Mouse (Mus musculus) midbrain, embryonic 13.5 days (tissue): ENCODE data around the gene Mplkip. TPM values are rescaled to one million over a fixed set of nuclear protein-coding genes. Genes with fewer than 3 reads are reported as not detected.

Experiments
- ATAC-seq: fragments of 200-750 bp; cut with Nextera tagmentation; 2 replicates; pipeline ENCODE4 v1.8.0; 2017; ENCODE audit warnings: mild to moderate bottlenecking, moderate TSS enrichment, moderate library complexity
- H3K27ac ChIP-seq: fragments of 300-500 bp; sonication (generic); 2 replicates; pipeline ENCODE4 v1.5.1; 2015; ENCODE audit warnings: inconsistent platforms, mild to moderate bottlenecking, moderate library complexity
- H3K27me3 ChIP-seq: fragments of 300-500 bp; sonication (generic); 2 replicates; pipeline ENCODE4 v1.6.1; 2015; ENCODE audit warnings: mild to moderate bottlenecking, inconsistent platforms
- H3K36me3 ChIP-seq: fragments of 300-500 bp; sonication (generic); 2 replicates; pipeline ENCODE4 v1.6.1; 2015; ENCODE audit warnings: mild to moderate bottlenecking, inconsistent platforms
- H3K4me1 ChIP-seq: fragments of 300-500 bp; sonication (generic); replicated peaks from 2 replicates; pipeline ENCODE4 v1.6.1; 2015; ENCODE audit warnings: inconsistent platforms
- H3K4me2 ChIP-seq: fragments of 300-500 bp; sonication (generic); replicated peaks from 2 replicates; pipeline ENCODE4 v1.6.1; 2015; ENCODE audit warnings: moderate library complexity, mild to moderate bottlenecking, inconsistent platforms
- H3K4me3 ChIP-seq: fragments of 300-500 bp; sonication (generic); replicated peaks from 2 replicates; pipeline ENCODE4 v1.5.1; 2015; ENCODE audit warnings: mild to moderate bottlenecking, inconsistent platforms
- H3K9ac ChIP-seq: fragments of 300-500 bp; sonication (generic); replicated peaks from 2 replicates; pipeline ENCODE4 v1.6.1; 2015; ENCODE audit warnings: mild to moderate bottlenecking, inconsistent platforms
- H3K9me3 ChIP-seq: fragments of 300-500 bp; sonication (generic); 2 replicates; pipeline ENCODE4 v1.6.1; 2016; ENCODE audit warnings: mild to moderate bottlenecking, inconsistent platforms
- WGBS: fragments of 180-500 bp; shearing (Covaris S2); methylation state at CpG from one replicate; pipeline ENCODE4 v1.1.7; 2015; 5-methylcytosine and 5-hydroxymethylcytosine counted together
- polyA plus RNA-seq: library from polyadenylated mRNA; unstranded; fragments of >200 nt; fragmentation: Nextera tagmentation; extraction: Ambion mirVana; gene quantifications from 2 replicates; pipeline ENCODE4 v1.2.1, GENCODE M21; 2015

The Mplkip gene
- 49.4 and 53.1 TPM in 2 replicates for polyA plus RNA-seq

- H3K27me3 ChIP-seq = no peaks in the 10 kb centered on the region
- under 1% methylated on average over 66 of the region's 66 CpGs for WGBS
These were observed at the start of gene Mplkip, which contains the start of gene Sugct for GRCm38 (mm10) chr13:17694911-17695699. Gene Mplkip (plus strand): TSS chr13:17695192. Gene Sugct (minus strand): TSS chr13:17695553.

GRCm38 (mm10) chr13:17667380-17667779, 27.6 kb upstream of the Mplkip start:
- H3K9me3 ChIP-seq = no peaks in the 10 kb centered on the region
- no peak overlapping the region for H3K27ac ChIP-seq
- no peaks in the 10 kb centered on the region for H3K27me3 ChIP-seq
- H3K9ac ChIP-seq = no peak overlapping the region
- H3K4me3 ChIP-seq = no peak overlapping the region
- ATAC-seq = no peak
- WGBS = 83% methylated on average over 1 of the region's 1 CpGs
- H3K4me2 ChIP-seq = no peak overlapping the region
- H3K4me1 ChIP-seq = no peaks in the 10 kb centered on the region
- no peaks in the 10 kb centered on the region for H3K36me3 ChIP-seq

More at GRCm38 (mm10) chr13:17694911-17695699, at the start of gene Mplkip, which contains the start of gene Sugct:
- Histone ChIP-seq H3K4me1 (peaks cover 12% of the 10 kb centered on the region), H3K9me3 (no peaks in the 10 kb centered on the region), H3K4me3 (peak within 1 kb of the TSS; percentile 85), H3K9ac (peak within 1 kb of the TSS; percentile 91), H3K36me3 (no peaks in the 10 kb centered on the region), H3K4me2 (peak within 1 kb of the TSS; percentile 68), H3K27ac (peak within 1 kb of the TSS; percentile 90)
- peak; percentile 99 for ATAC-seq

GRCm38 (mm10) chr13:17671122-17671521, 23.9 kb upstream of the Mplkip start:
- Histone ChIP-seq H3K36me3 (no peaks in the 10 kb centered on the region), H3K4me1 (no peaks in the 10 kb centered on the region), H3K27ac (no peak overlapping the region), H3K9me3 (no peaks in the 10 kb centered on the region), H3K4me2 (no peak overlapping the region), H3K27me3 (no peaks in the 10 kb centered on the region), H3K9ac (no peak overlapping the region), H3K4me3 (no peak overlapping the region)
- WGBS = 59% methylated on average over 1 of the region's 1 CpGs
- no peak for ATAC-seq

GRCm38 (mm10) chr13:17689461-17689860, 5.5 kb upstream of the Mplkip start:
- Histone ChIP-seq H3K27me3 (no peaks in the 10 kb centered on the region), H3K4me1 (no peaks in the 10 kb centered on the region), H3K9me3 (no peaks in the 10 kb centered on the region), H3K36me3 (no peaks in the 10 kb centered on the region), H3K27ac (no peak overlapping the region), H3K9ac (no peak overlapping the region), H3K4me3 (no peak overlapping the region), H3K4me2 (no peak overlapping the region)
- ATAC-seq = no peak

- Histone ChIP-seq H3K4me2 (no peak overlapping the region), H3K36me3 (no peaks in the 10 kb centered on the region), H3K4me1 (no peaks in the 10 kb centered on the region), H3K4me3 (no peak overlapping the region), H3K9ac (no peak overlapping the region), H3K27ac (no peak overlapping the region), H3K27me3 (no peaks in the 10 kb centered on the region), H3K9me3 (no peaks in the 10 kb centered on the region)
- no peak for ATAC-seq
These were observed 4.3 kb upstream of the Mplkip start for GRCm38 (mm10) chr13:17690686-17691085.

GRCm38 (mm10) chr13:17691436-17691835, 3.6 kb upstream of the Mplkip start:
- H3K27me3 ChIP-seq = no peaks in the 10 kb centered on the region
- peaks cover 5% of the 10 kb centered on the region for H3K4me1 ChIP-seq
- H3K9me3 ChIP-seq = no peaks in the 10 kb centered on the region
- no peak overlapping the region for H3K27ac ChIP-seq
- H3K4me3 ChIP-seq = no peak overlapping the region
- 79% methylated on average over 1 of the region's 1 CpGs for WGBS
- no peak overlapping the region for H3K9ac ChIP-seq
- ATAC-seq = no peak
- no peaks in the 10 kb centered on the region for H3K36me3 ChIP-seq
- no peak overlapping the region for H3K4me2 ChIP-seq

GRCm38 (mm10) chr13:17693816-17694215, 1.2 kb upstream of the Mplkip start:
- Histone ChIP-seq H3K4me2 (peak overlapping the region; percentile 66; the same call in 1 of the 2 replicates), H3K27me3 (no peaks in the 10 kb centered on the region), H3K4me1 (peaks cover 12% of the 10 kb centered on the region), H3K9ac (no peak overlapping the region), H3K27ac (no peak overlapping the region), H3K36me3 (no peaks in the 10 kb centered on the region), H3K9me3 (no peaks in the 10 kb centered on the region), H3K4me3 (peak overlapping the region; percentile 85)
- 66% methylated on average over 5 of the region's 5 CpGs for WGBS
- ATAC-seq = no peak

GRCm38 (mm10) chr13:17694414-17694813, 578 bp upstream of the Mplkip start:
- Histone ChIP-seq H3K27me3 (no peaks in the 10 kb centered on the region), H3K9ac (peak overlapping the region; percentile 76), H3K36me3 (no peaks in the 10 kb centered on the region), H3K4me1 (peaks cover 12% of the 10 kb centered on the region), H3K4me2 (peak overlapping the region; percentile 66), H3K27ac (peak overlapping the region; percentile 90), H3K4me3 (peak overlapping the region; percentile 85), H3K9me3 (no peaks in the 10 kb centered on the region)
- under 1% methylated on average over 20 of the region's 25 CpGs for WGBS
- ATAC-seq = peak; percentile 90

GRCm38 (mm10) chr13:17695898-17696580, 1.0 kb downstream of the Mplkip start:
- WGBS = 20% methylated on average over 7 of the region's 7 CpGs
- H3K36me3 ChIP-seq = no peaks in the 10 kb centered on the region
- H3K27ac ChIP-seq = peak overlapping the region; percentile 90; the same call in 1 of the 2 replicates
- H3K9ac ChIP-seq = peak overlapping the region; percentile 91
- H3K4me1 ChIP-seq = peaks cover 12% of the 10 kb centered on the region
- no peaks in the 10 kb centered on the region for H3K27me3 ChIP-seq
- peak overlapping the region; percentile 85 for H3K4me3 ChIP-seq
- peak overlapping the region; percentile 68 for H3K4me2 ChIP-seq
- H3K9me3 ChIP-seq = no peaks in the 10 kb centered on the region
- ATAC-seq = no peak

GRCm38 (mm10) chr13:17700090-17700715, 5.2 kb downstream of the Mplkip start:
- Histone ChIP-seq H3K4me2 (no peak overlapping the region), H3K9ac (no peak overlapping the region)
- ATAC-seq = no peak

GRCm38 (mm10) chr13:17701322-17701721, 6.3 kb downstream of the Mplkip start:
- H3K4me2 ChIP-seq = no peak overlapping the region
- no peaks in the 10 kb centered on the region for H3K27me3 ChIP-seq
- H3K9ac ChIP-seq = no peak overlapping the region
- H3K4me3 ChIP-seq = no peak overlapping the region
- no peak overlapping the region for H3K27ac ChIP-seq
- no peaks in the 10 kb centered on the region for H3K9me3 ChIP-seq
- H3K4me1 ChIP-seq = peaks cover 7% of the 10 kb centered on the region; the same call in 1 of the 2 replicates
- ATAC-seq = no peak
- no peaks in the 10 kb centered on the region for H3K36me3 ChIP-seq

More at GRCm38 (mm10) chr13:17700090-17700715, 5.2 kb downstream of the Mplkip start:
- peaks cover 12% of the 10 kb centered on the region for H3K4me1 ChIP-seq
- H3K36me3 ChIP-seq = no peaks in the 10 kb centered on the region
- no peak overlapping the region for H3K4me3 ChIP-seq
- H3K27me3 ChIP-seq = no peaks in the 10 kb centered on the region
- H3K9me3 ChIP-seq = no peaks in the 10 kb centered on the region
- 86% methylated on average over 3 of the region's 3 CpGs for WGBS
- H3K27ac ChIP-seq = no peak overlapping the region

- H3K9me3 ChIP-seq = no peaks in the 10 kb centered on the region
- no peak overlapping the region for H3K4me3 ChIP-seq
- H3K27ac ChIP-seq = no peak overlapping the region
- no peaks in the 10 kb centered on the region for H3K36me3 ChIP-seq
- peaks cover 3% of the 10 kb centered on the region; the same call in 1 of the 2 replicates for H3K4me1 ChIP-seq
- no peaks in the 10 kb centered on the region for H3K27me3 ChIP-seq
- H3K4me2 ChIP-seq = no peak overlapping the region
- no peak overlapping the region for H3K9ac ChIP-seq
- ATAC-seq = no peak
These were observed 7.3 kb downstream of the Mplkip start for GRCm38 (mm10) chr13:17702311-17702710.
